Mouse (Mus musculus) spleen, adult 2 months (tissue): ENCODE data around the gene Agbl4.

Source experiments
- CTCF ChIP-seq: fragments of 200-500 bp; IDR thresholded peaks from 2 replicates; pipeline ENCODE4 v1.5.1; 2011; ENCODE audit warnings: mild to moderate bottlenecking, inconsistent platforms; ENCODE audit not compliant: insufficient read depth, insufficient read length, insufficient replicate concordance; ENCODE audit errors: extremely low read depth
- POLR2A ChIP-seq: fragments of 200-500 bp; IDR thresholded peaks from 2 replicates; pipeline ENCODE4 v1.6.1; 2011; ENCODE audit warnings: low read depth, low read length, inconsistent platforms

GRCm38 (mm10) chr4:110757941-110758340, 360.5 kb downstream of the Agbl4 start:
- TF ChIP-seq POLR2A: no peak
- no peak for TF ChIP-seq CTCF
